Mouse (Mus musculus) lung, postnatal 10 days (tissue): Measurements from ENCODE around the gene Hoxa11.

Experiments
- DNase-seq: peaks from one replicate; pipeline ENCODE4 v3.0.0; 2021

Hoxa11 gene

GRCm38 (mm10) chr6:52246403-52246803, 793 bp upstream of the Hoxa11 start:
- no peak for DNase-seq

GRCm38 (mm10) chr6:52245040-52245756, 412 bp downstream of the Hoxa11 start:
- DNase-seq = no peak

GRCm38 (mm10) chr6:52244471-52245039, 1.1 kb downstream of the Hoxa11 start:
- no peak for DNase-seq

- no peak for DNase-seq
Observed at GRCm38 (mm10) chr6:52243681-52244121, 1.9 kb downstream of the Hoxa11 start.

GRCm38 (mm10) chr6:52242801-52243332, 2.7 kb downstream of the Hoxa11 start:
- no peak for DNase-seq

- DNase-seq = no peak
Observed at GRCm38 (mm10) chr6:52241001-52241621, 4.5 kb downstream of the Hoxa11 start.

- peak; percentile 89 for DNase-seq
Observed at GRCm38 (mm10) chr6:52240389-52241000, 5.1 kb downstream of the Hoxa11 start, which contains the start of gene Hoxa10. TSS of gene Hoxa10 (minus strand) at chr6:52240854.

GRCm38 (mm10) chr6:52239625-52240388, 5.8 kb downstream of the Hoxa11 start:
- no peak for DNase-seq

- no peak for DNase-seq
Observed at GRCm38 (mm10) chr6:52238976-52239375, 6.6 kb downstream of the Hoxa11 start.

- no peak for DNase-seq
Observed at GRCm38 (mm10) chr6:52238155-52238545, 7.5 kb downstream of the Hoxa11 start.

GRCm38 (mm10) chr6:52237346-52238154, 8.1 kb downstream of the Hoxa11 start:
- DNase-seq = no peak

GRCm38 (mm10) chr6:52236806-52237205, 8.8 kb downstream of the Hoxa11 start:
- DNase-seq = no peak

- no peak for DNase-seq
Observed at GRCm38 (mm10) chr6:52235866-52236265, 9.7 kb downstream of the Hoxa11 start.

GRCm38 (mm10) chr6:52235267-52235666, 10.3 kb downstream of the Hoxa11 start:
- DNase-seq = no peak

GRCm38 (mm10) chr6:52234428-52235140, 11.0 kb downstream of the Hoxa11 start:
- no peak for DNase-seq

GRCm38 (mm10) chr6:52233546-52234427, 11.8 kb downstream of the Hoxa11 start:
- DNase-seq = no peak

- no peak for DNase-seq
Observed at GRCm38 (mm10) chr6:52232984-52233545, 12.5 kb downstream of the Hoxa11 start.

GRCm38 (mm10) chr6:52232568-52232965, 13.0 kb downstream of the Hoxa11 start:
- DNase-seq = no peak

GRCm38 (mm10) chr6:52231885-52232567, 13.6 kb downstream of the Hoxa11 start:
- DNase-seq = no peak
